Mouse (Mus musculus) granulocyte monocyte progenitor cell, adult 5-6 weeks (primary cell): Measurements from ENCODE around the gene Evi5. TPM values are rescaled to one million over a fixed set of nuclear protein-coding genes. Genes with fewer than 3 reads are reported as not detected.

Source experiments
- ATAC-seq: replicated peaks from 2 replicates; pipeline ENCODE4 v1.8.0; 2016; ENCODE audit warnings: mild to moderate bottlenecking, moderate TSS enrichment, inconsistent platforms; ENCODE audit not compliant: poor library complexity, severe bottlenecking
- total RNA-seq, 2 experiments: library from RNA; stranded (forward) in 1 of 2; stranded (reverse) in 1 of 2; fragments of 200-712, 200-1000 nt in 1 of 2; fragments of >200 nt in 1 of 2; fragmentation: Nextera tagmentation in 1 of 2; gene quantifications; 2 replicates each; pipeline ENCODE4 v1.2.3; 2014 to 2017

Evi5 gene
- total RNA-seq, 2 experiments from 2014 or later = 10.5 to 22.4 TPM

GRCm38 (mm10) chr5:107873886-107874302, 1.0 kb downstream of the Evi5 start:
- no peak for ATAC-seq

- no peak for ATAC-seq
Measured at GRCm38 (mm10) chr5:107873330-107873729, 1.6 kb downstream of the Evi5 start.

GRCm38 (mm10) chr5:107869701-107870100, 5.2 kb downstream of the Evi5 start:
- ATAC-seq = peak; percentile 47

- ATAC-seq = peak; percentile 70
Measured at GRCm38 (mm10) chr5:107868905-107869424, 5.9 kb downstream of the Evi5 start.

GRCm38 (mm10) chr5:107867970-107868904, 6.7 kb downstream of the Evi5 start:
- ATAC-seq = peak; percentile 47

GRCm38 (mm10) chr5:107866127-107867126, 8.5 kb downstream of the Evi5 start:
- ATAC-seq = peak; percentile 73

GRCm38 (mm10) chr5:107863971-107864370, 10.9 kb downstream of the Evi5 start:
- ATAC-seq = no peak

- ATAC-seq = peak; percentile 57
Measured at GRCm38 (mm10) chr5:107858963-107859362, 15.9 kb downstream of the Evi5 start.

GRCm38 (mm10) chr5:107855546-107855945, 19.4 kb downstream of the Evi5 start:
- peak; percentile 70 for ATAC-seq

- peak; percentile 26 for ATAC-seq
Measured at GRCm38 (mm10) chr5:107854556-107854955, 20.4 kb downstream of the Evi5 start.

GRCm38 (mm10) chr5:107853807-107854206, 21.1 kb downstream of the Evi5 start:
- peak; percentile 36 for ATAC-seq

- no peak for ATAC-seq
Measured at GRCm38 (mm10) chr5:107848964-107849363, 25.9 kb downstream of the Evi5 start.

- no peak for ATAC-seq
Measured at GRCm38 (mm10) chr5:107847817-107848216, 27.1 kb downstream of the Evi5 start.

GRCm38 (mm10) chr5:107847349-107847748, 27.6 kb downstream of the Evi5 start:
- no peak for ATAC-seq

GRCm38 (mm10) chr5:107840549-107841238, 34.2 kb downstream of the Evi5 start:
- ATAC-seq = 0 out of 2 replicates have a peak, but pooled peaks have one; percentile 12

- ATAC-seq = no peak
Measured at GRCm38 (mm10) chr5:107838891-107839644, 35.8 kb downstream of the Evi5 start.

- ATAC-seq = no peak
Measured at GRCm38 (mm10) chr5:107834287-107834686, 40.6 kb downstream of the Evi5 start.

GRCm38 (mm10) chr5:107831351-107831750, 43.6 kb downstream of the Evi5 start:
- ATAC-seq = no peak

GRCm38 (mm10) chr5:107829998-107830560, 44.8 kb downstream of the Evi5 start, which contains the start of gene Ube2d2b:
Gene Ube2d2b, plus strand, starts transcription at chr5:107830099.
- no peak for ATAC-seq
